Mouse (Mus musculus) erythroblast, adult 5-6 weeks (primary cell): ENCODE results near the gene Fads6. TPM values are rescaled to one million over a fixed set of nuclear protein-coding genes. Genes with fewer than 3 reads are reported as not detected.

Experiments
- ATAC-seq: replicated peaks from 2 replicates; pipeline ENCODE4 v1.8.0; 2016; ENCODE audit warnings: moderate number of reproducible peaks, mild to moderate bottlenecking, moderate TSS enrichment, inconsistent platforms; ENCODE audit not compliant: poor library complexity, low FRiP score, severe bottlenecking
- total RNA-seq, 2 experiments: library from RNA; stranded (forward) in 1 of 2; stranded (reverse) in 1 of 2; fragments of 150-400 nt in 1 of 2; fragments of 200-764, 138-1000 nt in 1 of 2; gene quantifications; 2 replicates each; pipeline versions ENCODE4 v1.2.3 to v1.2.4; 2015 to 2017; ENCODE audit warnings: low replicate concordance in 2 of 2

The Fads6 gene
- total RNA-seq, 2 experiments from 2014 or later: 0.26 TPM; not detected in 1

- no peak for ATAC-seq
Measured at GRCm38 (mm10) chr11:115264136-115264861, 33.2 kb downstream of the Fads6 start.

DNA sequence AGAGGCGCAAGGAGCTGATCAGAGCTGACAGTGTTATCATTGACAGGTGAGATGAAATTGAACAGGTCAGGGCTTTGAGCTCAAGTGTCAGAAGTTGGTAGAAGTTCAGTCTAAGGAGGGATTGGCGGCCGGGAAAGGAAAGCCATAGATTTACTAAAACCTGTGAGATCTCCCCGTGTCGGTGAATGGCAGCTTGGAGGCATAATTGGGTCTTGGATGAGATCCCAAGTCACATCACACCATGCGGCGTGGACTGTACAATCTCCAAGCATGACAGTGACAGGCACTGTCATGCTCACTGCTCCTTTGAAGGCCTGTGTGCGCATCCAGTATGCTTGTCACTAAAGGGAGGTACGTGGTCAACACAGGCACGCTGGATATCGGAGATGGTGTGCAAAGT is 34.5 kb downstream of the Fads6 start:
- no peak for ATAC-seq

- ATAC-seq: no peak
Measured at GRCm38 (mm10) chr11:115259134-115259533, 38.3 kb downstream of the Fads6 start.

GRCm38 (mm10) chr11:115257775-115258510 is 39.5 kb downstream of the Fads6 start:
- ATAC-seq: no peak

DNA sequence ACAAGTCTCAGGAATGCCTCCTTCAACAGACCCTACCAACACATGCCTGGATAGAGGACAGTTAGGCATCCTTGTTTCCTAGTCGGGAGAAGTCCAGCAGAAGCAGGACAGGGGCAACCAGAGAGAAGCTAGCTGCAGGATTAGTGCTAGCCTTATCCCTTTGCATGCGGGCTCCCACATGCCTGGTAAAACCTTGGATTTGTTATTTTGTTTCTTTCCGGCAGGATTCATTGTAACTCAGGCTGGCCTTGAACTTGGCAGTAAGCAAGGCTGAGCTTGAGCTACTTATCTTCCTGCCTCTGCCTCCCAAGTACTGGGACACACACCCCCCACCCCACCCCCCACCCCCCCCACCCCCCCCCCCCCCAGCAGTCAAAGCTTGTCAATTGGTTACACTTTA is 46.2 kb downstream of the Fads6 start:
- ATAC-seq: no peak

GRCm38 (mm10) chr11:115250405-115251090 is 46.9 kb downstream of the Fads6 start:
- ATAC-seq: no peak

DNA sequence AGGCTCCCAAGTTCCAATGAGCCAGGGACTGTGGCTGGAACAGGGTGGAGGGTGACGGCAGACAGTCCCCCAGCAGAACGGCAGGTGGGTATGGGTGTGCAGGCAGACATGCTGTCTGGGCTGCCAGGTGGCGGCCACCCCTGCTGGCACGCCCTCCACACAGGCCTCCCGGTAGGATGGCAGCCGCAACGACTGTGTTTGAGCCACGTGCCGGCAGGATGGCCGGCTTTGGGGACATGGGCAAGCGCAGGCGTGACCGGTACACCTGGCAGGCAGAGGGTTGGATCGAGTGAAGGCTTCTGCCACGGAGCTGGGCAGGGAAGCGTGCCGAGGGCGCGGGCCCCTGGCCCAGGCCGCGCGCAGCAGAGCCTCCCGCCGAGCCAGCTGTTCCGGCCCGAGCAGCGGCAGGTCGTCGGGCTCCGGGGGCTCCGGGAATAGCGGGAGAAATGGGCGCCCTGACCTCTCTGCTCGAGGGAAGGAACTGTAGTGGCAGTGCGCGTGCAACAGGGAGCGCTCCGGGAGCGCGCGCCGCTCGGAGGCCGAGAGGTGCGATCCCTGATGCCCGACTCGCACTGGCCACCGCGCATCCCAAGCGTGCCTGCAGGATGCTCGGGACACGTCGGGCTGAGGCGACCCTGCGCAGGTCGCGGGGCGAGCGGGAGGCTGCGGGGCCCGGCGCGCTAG is 47.6 kb downstream of the Fads6 start:
- ATAC-seq: no peak

DNA sequence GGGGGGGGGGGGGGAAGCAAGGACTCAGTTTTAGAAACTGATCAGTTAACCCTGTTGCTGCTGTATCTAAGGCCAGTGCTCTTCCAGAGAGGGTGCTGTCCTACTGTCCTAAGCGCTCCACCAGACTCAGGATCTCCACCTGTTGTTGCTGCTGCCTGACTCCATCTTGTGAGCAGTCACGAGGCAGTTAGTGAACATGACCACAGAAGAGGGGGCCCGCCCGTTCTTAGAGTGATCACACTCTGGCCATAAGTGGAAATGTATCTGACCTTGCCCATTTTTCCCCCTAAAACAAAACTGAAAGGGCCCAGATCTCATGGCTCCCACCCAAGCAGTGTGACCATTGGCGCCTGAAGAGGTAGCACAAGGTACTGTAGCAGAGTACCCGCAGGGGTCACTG is 49.5 kb downstream of the Fads6 start:
- no peak for ATAC-seq

- ATAC-seq: no peak
Measured at GRCm38 (mm10) chr11:115247240-115247639, 50.2 kb downstream of the Fads6 start.

GRCm38 (mm10) chr11:115246386-115246785 is 51.1 kb downstream of the Fads6 start:
- no peak for ATAC-seq

DNA sequence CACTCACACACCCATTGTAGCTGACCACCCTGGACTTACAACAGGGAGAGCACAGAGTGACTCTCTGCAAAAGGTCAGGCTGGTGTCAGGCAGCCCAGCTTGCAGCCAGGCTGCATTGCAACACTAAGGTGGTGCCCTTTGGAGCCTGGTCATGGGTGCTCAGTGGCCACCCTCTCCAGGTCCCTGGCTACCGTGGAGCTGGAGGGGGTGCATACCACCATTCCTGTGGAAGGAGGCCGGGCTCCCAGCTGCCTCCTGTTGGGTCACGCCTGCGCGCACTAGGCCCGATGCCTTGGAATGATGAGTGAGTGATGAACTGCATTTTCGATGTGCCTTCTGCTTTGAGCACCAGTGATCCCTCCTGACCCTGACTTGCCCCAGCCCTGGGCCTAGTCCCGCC is 52.6 kb downstream of the Fads6 start:
- ATAC-seq: no peak

- no peak for ATAC-seq
Measured at GRCm38 (mm10) chr11:115243783-115244182, 53.7 kb downstream of the Fads6 start.

- ATAC-seq: no peak
Measured at GRCm38 (mm10) chr11:115242746-115243145, 54.7 kb downstream of the Fads6 start.

DNA sequence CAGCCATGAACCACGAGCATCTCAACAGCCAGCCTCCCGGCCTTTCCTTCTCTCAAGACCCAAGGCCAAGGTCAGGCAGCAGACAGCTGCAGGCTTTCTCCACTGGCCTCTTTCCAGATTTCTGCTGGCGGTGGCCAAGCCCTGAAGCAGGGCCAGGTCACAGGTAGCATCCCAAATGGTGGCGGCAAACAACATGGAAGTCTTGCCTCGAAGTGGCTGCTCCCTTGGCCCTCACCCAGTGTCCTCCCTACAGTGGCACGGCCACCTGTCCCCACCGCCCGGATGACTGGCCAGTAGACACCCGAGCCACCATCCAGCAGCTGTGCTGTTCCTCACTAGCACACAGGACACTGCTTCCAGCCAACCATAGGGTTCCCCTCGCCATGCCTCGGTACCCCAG is 56.1 kb downstream of the Fads6 start:
- ATAC-seq: no peak

GRCm38 (mm10) chr11:115236570-115236969 is 60.9 kb downstream of the Fads6 start:
- ATAC-seq: no peak

DNA sequence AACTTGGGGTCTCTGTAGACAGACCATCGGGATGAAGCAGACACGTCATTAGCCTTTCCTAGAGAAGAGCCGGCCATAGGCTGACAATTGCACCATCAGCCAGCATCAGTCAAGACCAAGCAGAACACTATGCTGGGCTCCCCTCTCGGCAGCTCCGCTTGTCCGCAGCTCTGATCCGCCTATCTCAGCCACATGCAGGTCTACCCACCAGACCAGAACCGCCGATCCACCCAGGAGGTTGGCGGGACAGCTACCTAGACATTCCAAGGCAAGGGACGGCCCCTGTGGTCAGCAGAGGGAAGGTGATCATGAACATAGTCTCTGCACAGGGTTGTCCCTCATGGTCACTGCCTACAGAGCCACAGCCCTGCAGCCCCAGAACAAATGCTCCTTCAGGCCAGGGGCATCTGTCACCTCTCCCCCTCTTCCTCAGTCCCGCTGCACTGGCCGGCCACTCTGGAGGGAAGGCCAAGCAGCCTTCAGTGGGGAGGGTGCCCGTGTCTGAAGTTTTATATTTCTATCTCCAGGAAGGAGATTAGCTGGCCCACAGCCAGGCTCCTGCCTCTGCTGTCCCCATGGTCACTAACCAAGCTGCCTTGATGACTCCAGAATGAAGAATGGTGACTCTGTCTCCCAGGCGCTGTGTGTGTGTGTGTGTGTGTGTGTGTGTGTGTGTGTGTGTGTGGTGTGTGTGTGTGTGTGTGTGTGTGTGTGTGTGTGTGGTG is 63.0 kb downstream of the Fads6 start:
- ATAC-seq: no peak

GRCm38 (mm10) chr11:115233526-115234290 is 63.8 kb downstream of the Fads6 start:
- no peak for ATAC-seq

DNA sequence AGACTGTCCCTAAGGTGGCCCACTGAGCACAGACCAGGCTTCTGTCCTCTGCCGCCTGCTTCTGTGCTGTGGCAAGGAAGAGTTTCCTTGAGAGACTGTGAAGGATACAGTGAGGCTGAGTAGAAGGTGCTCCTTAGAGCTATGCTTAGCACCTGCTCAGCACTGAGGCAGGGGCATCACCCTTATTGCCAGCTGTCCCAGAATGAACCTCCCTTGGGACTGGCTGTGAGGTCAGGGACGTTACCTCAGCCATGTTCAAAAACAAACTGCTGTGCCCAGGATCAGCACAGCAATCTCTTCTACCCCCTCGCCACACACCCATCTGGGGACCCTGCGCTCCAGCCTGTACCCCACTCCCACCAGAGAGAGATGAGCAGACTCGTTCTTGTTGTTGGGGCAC is 64.6 kb downstream of the Fads6 start:
- ATAC-seq: no peak

DNA sequence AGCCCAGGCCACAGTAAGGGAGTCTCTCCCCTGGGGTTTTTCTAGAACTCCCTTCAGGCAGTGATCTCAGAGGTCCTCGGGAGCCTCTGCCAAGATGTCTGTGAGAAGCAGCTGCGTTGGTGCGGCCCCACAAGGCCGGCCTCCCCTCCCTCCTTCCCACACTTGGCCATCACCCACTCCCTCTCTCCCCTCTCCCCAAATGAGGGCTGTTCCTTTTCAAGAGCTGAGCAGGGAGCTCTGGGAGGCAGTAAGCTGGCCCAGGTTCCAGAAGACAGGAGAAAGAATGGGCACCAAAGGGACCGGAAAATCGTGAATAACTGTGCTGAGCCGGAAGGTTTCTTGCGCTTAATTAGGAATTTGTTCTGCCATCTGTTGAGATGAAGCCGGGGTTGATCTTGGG is 65.5 kb downstream of the Fads6 start:
- no peak for ATAC-seq
